Comparison of ENCODE assay signal across 25 mouse cellular contexts in genomic region chr7:97645060-97645459, GRCm38 (mm10). TPM values are rescaled to one million over a fixed set of nuclear protein-coding genes. Genes with fewer than 3 reads are reported as not detected.
A peak's percentile ranks its signal among the peaks of the same experiment; 100 is the strongest.
DNase-seq lines count a peak whose midpoint lies in the region; TF ChIP-seq lines count a peak whose summit lies in the region.
"Had no signal": no experiment of that assay in that cellular context is flagged by ENCODE, and none has a peak within 500 bp of the region (broad histone marks: within the 10 kb centered on the region; RNA-seq: fewer than 3 reads in every experiment).

No protein-coding gene starts in this region.

- DNase-seq in kidney, adult 9 months = peak; percentile 41
- no peak for DNase-seq in kidney, adult 18-20 months
- no peak for DNase-seq in testis, postnatal 14 days (ENCODE audit: low spot score)
- DNase-seq in embryo, embryonic 10 days (ENCODE audit: low spot score) = no peak
- DNase-seq in urinary bladder, adult 2 months (ENCODE audit: low spot score) = no peak
- DNase-seq: adrenal gland, postnatal 25 days; B cell, adult 2 months; cerebellum, adult 11-12 months; cerebellum, adult 9-11 months; gastrocnemius, postnatal 10 days; heart, postnatal 14 days; kidney, postnatal 4 days; liver, embryonic 13.5 days; lung, adult 2 months; lung, postnatal 36 days; spleen, adult 18-20 months; thymus, postnatal 14 days had no signal

- TF ChIP-seq POLR2A in testis, adult 2 months (IDR thresholded peaks at IDR 0.05; ENCODE audit: control insufficient read depth, low read depth, low read length) = no peak
- TF ChIP-seq POLR2A in cortical plate, adult 2 months (IDR thresholded peaks at IDR 0.05; ENCODE audit: extremely low read depth, insufficient read depth, low read length) = no peak

- H3K27me3 ChIP-seq in testis, adult 2 months (ENCODE audit: control insufficient read depth, insufficient read depth, low read length) = no peaks in the 10 kb centered on the region
- H3K27me3 ChIP-seq: forebrain, embryonic 12.5 days; heart, embryonic 13.5 days; intestine, embryonic 15.5 days; kidney, embryonic 15.5 days; limb, embryonic 15.5 days; liver, embryonic 13.5 days had no signal

- H3K36me3 ChIP-seq in testis, adult 2 months (ENCODE audit: control insufficient read depth, insufficient read depth, low read length) = no peaks in the 10 kb centered on the region
- H3K36me3 ChIP-seq: forebrain, embryonic 12.5 days; intestine, embryonic 15.5 days; liver, embryonic 13.5 days had no signal

- H3K4me3 ChIP-seq in testis, adult 2 months (ENCODE audit: control insufficient read depth, low read depth, low read length) = peak overlapping the region; percentile 54; the same call in 1 of the 2 replicates
- H3K4me3 ChIP-seq in cortical plate, adult 2 months (ENCODE audit: insufficient read depth, low read length) = no peak overlapping the region
- H3K4me3 ChIP-seq: forebrain, embryonic 12.5 days; heart, embryonic 13.5 days; intestine, embryonic 15.5 days; kidney, embryonic 15.5 days; limb, embryonic 10.5 days; limb, embryonic 15.5 days; liver, embryonic 13.5 days had no signal

- peak overlapping the region; percentile 32 for H3K27ac ChIP-seq in testis, adult 2 months (ENCODE audit: control insufficient read depth, insufficient read depth, low read depth, low read length)
- H3K27ac ChIP-seq in cortical plate, adult 2 months (ENCODE audit: insufficient read depth, low read length) = 0 out of 2 replicates have a peak overlapping the region, but pooled peaks have one; percentile 35
- H3K27ac ChIP-seq: forebrain, embryonic 12.5 days; heart, embryonic 13.5 days; intestine, embryonic 15.5 days; kidney, embryonic 15.5 days; limb, embryonic 10.5 days; limb, embryonic 15.5 days; liver, embryonic 13.5 days had no signal

- no peaks in the 10 kb centered on the region for H3K4me1 ChIP-seq in testis, adult 2 months (ENCODE audit: control insufficient read depth, insufficient read depth, low read length)
- H3K4me1 ChIP-seq in cortical plate, adult 2 months (ENCODE audit: control insufficient read depth, insufficient read depth, low read length) = peaks cover 3% of the 10 kb centered on the region; the same call in 1 of the 2 replicates
- H3K4me1 ChIP-seq: intestine, embryonic 15.5 days; kidney, embryonic 15.5 days; limb, embryonic 10.5 days; limb, embryonic 15.5 days; liver, embryonic 13.5 days had no signal

- TF ChIP-seq CTCF in testis, adult 2 months (IDR thresholded peaks at IDR 0.05; ENCODE audit: control insufficient read depth, insufficient read depth, insufficient replicate concordance, low read depth, low read length) = no peak
- TF ChIP-seq CTCF in cortical plate, adult 2 months (IDR thresholded peaks at IDR 0.05; ENCODE audit: extremely low read depth, insufficient read depth, low read length) = no peak

RNA-seq across cellular contexts. Expression of gene Clns1a, which starts 51.4 kb away (rescaled TPM):
- 23.8 and 28.2 TPM in 2 replicates for polyA plus RNA-seq in testis, adult 2 months (2012; rRNA removed)
- 86.9 and 90.4 TPM in 2 replicates for polyA plus RNA-seq in cortical plate, adult 2 months (2012; rRNA removed)
- 47.7 and 55.6 TPM in 2 replicates for polyA plus RNA-seq in urinary bladder, adult 2 months (2012; rRNA removed)
